Comparison of ENCODE assay signal across 12 mouse cellular contexts in the genomic region with DNA sequence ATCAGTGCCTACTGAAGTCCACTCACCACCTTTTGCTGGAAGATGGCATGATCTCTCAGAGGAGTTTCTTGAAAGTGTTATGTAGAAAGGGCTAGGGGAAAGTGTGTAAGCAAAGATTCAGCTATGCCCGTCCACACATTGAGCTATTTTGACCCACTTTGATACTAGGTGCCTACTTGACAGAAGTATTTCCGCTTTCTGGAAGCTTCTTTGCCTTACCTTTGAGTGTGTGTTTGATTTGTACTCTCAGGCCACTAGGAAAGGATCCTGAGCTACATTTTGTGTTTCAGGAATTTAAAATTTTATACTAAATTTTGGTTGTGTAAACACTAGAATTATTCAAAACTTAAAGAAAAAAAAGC.
DNase-seq lines count a peak whose midpoint lies in the region; ATAC-seq lines count a peak whose summit lies in the region.
"Had no signal": no experiment of that assay in that cellular context is flagged by ENCODE, and none has a peak within 500 bp of the region (broad histone marks: within the 10 kb centered on the region; RNA-seq: fewer than 3 reads in every experiment).

No protein-coding gene starts in this region.

- H3K27me3 ChIP-seq in kidney, embryonic 16.5 days (ENCODE audit: insufficient read depth, low read length): no peaks in the 10 kb centered on the region
- no peaks in the 10 kb centered on the region for H3K27me3 ChIP-seq in forebrain, embryonic 11.5 days (ENCODE audit: control insufficient read depth, insufficient read depth, low read length)
- H3K27me3 ChIP-seq in hindbrain, embryonic 16.5 days (replicated peaks; ENCODE audit: control insufficient read depth, insufficient read depth, low read length): no peaks in the 10 kb centered on the region
- no peaks in the 10 kb centered on the region for H3K27me3 ChIP-seq in midbrain, embryonic 16.5 days (ENCODE audit: control insufficient read depth, insufficient read depth, low read depth, low read length)
- no peaks in the 10 kb centered on the region for H3K27me3 ChIP-seq in liver, embryonic 11.5 days (replicated peaks; ENCODE audit: control insufficient read depth, insufficient read depth, low read length)

- ATAC-seq in kidney, embryonic 16.5 days (ENCODE audit: low FRiP score, low TSS enrichment): no peak
- ATAC-seq in forebrain, embryonic 11.5 days (replicated peaks; ENCODE audit: low FRiP score): no peak
- no peak for ATAC-seq in hindbrain, embryonic 16.5 days
- ATAC-seq in midbrain, embryonic 16.5 days: no peak
- no peak for ATAC-seq in liver, embryonic 11.5 days (replicated peaks; ENCODE audit: low FRiP score)
- ATAC-seq: activated CD4-positive, CD25-positive, alpha-beta regulatory T cell, adult 4 months had no signal

- no peak overlapping the region for H3K9ac ChIP-seq in kidney, embryonic 16.5 days (replicated peaks; ENCODE audit: low read length)
- H3K9ac ChIP-seq in forebrain, embryonic 11.5 days (ENCODE audit: low read length): no peak overlapping the region
- peak overlapping the region; percentile 35 for H3K9ac ChIP-seq in hindbrain, embryonic 16.5 days (ENCODE audit: low read depth, low read length)
- H3K9ac ChIP-seq in midbrain, embryonic 16.5 days (ENCODE audit: low read depth, low read length): peak overlapping the region; percentile 49; the same call in 1 of the 2 replicates
- no peak overlapping the region for H3K9ac ChIP-seq in liver, embryonic 11.5 days (ENCODE audit: low read depth, low read length)

- WGBS in kidney, embryonic 16.5 days: 51% methylated on average over 2 of the region's 2 CpGs
- WGBS in forebrain, embryonic 11.5 days: 60% methylated on average over 2 of the region's 2 CpGs
- 62% methylated on average over 2 of the region's 2 CpGs for WGBS in hindbrain, embryonic 16.5 days
- 53% methylated on average over 2 of the region's 2 CpGs for WGBS in midbrain, embryonic 16.5 days
- WGBS in liver, embryonic 11.5 days: 80% methylated on average over 2 of the region's 2 CpGs

- 0 out of 2 replicates have a peak, but pooled peaks cover 3% of the 10 kb centered on the region for H3K9me3 ChIP-seq in kidney, embryonic 16.5 days (ENCODE audit: low read length)
- no peaks in the 10 kb centered on the region for H3K9me3 ChIP-seq in forebrain, embryonic 11.5 days (ENCODE audit: control insufficient read depth, low read length)
- no peaks in the 10 kb centered on the region for H3K9me3 ChIP-seq in hindbrain, embryonic 16.5 days (ENCODE audit: control insufficient read depth, low read length)
- H3K9me3 ChIP-seq in midbrain, embryonic 16.5 days (replicated peaks; ENCODE audit: control insufficient read depth, low read length, poor library complexity, severe bottlenecking): no peaks in the 10 kb centered on the region
- H3K9me3 ChIP-seq in liver, embryonic 11.5 days (ENCODE audit: control insufficient read depth, low read length): no peaks in the 10 kb centered on the region
- H3K9me3 ChIP-seq: G1E had no signal

- H3K4me3 ChIP-seq in kidney, embryonic 16.5 days (ENCODE audit: low read length): no peak overlapping the region
- H3K4me3 ChIP-seq in forebrain, embryonic 11.5 days (ENCODE audit: low read depth, low read length): no peak overlapping the region
- H3K4me3 ChIP-seq in hindbrain, embryonic 16.5 days (ENCODE audit: low read length): no peak overlapping the region
- H3K4me3 ChIP-seq in midbrain, embryonic 16.5 days (ENCODE audit: low read depth, low read length): peak overlapping the region; percentile 21
- no peak overlapping the region for H3K4me3 ChIP-seq in liver, embryonic 11.5 days (ENCODE audit: low read depth, low read length)

- no peaks in the 10 kb centered on the region for H3K36me3 ChIP-seq in kidney, embryonic 16.5 days (ENCODE audit: insufficient read depth, low read length)
- no peaks in the 10 kb centered on the region for H3K36me3 ChIP-seq in forebrain, embryonic 11.5 days (ENCODE audit: control insufficient read depth, insufficient read depth, low read length)
- H3K36me3 ChIP-seq in hindbrain, embryonic 16.5 days (ENCODE audit: control insufficient read depth, insufficient read depth, low read length): no peaks in the 10 kb centered on the region
- H3K36me3 ChIP-seq in midbrain, embryonic 16.5 days (ENCODE audit: control insufficient read depth, insufficient read depth, low read length): no peaks in the 10 kb centered on the region
- no peaks in the 10 kb centered on the region for H3K36me3 ChIP-seq in liver, embryonic 11.5 days (ENCODE audit: control insufficient read depth, insufficient read depth, low read length)
- H3K36me3 ChIP-seq: G1E had no signal

- peak overlapping the region; percentile 92 for H3K27ac ChIP-seq in kidney, embryonic 16.5 days (ENCODE audit: low read length)
- H3K27ac ChIP-seq in forebrain, embryonic 11.5 days (ENCODE audit: low read depth, low read length): peak overlapping the region; percentile 63
- H3K27ac ChIP-seq in hindbrain, embryonic 16.5 days (ENCODE audit: low read depth, low read length): peak overlapping the region; percentile 82
- peak overlapping the region; percentile 82 for H3K27ac ChIP-seq in midbrain, embryonic 16.5 days (ENCODE audit: low read length)
- no peak overlapping the region for H3K27ac ChIP-seq in liver, embryonic 11.5 days (ENCODE audit: low read depth, low read length)

- peak overlapping the region; percentile 40 for H3K4me2 ChIP-seq in kidney, embryonic 16.5 days (replicated peaks; ENCODE audit: low read depth, low read length)
- H3K4me2 ChIP-seq in forebrain, embryonic 11.5 days (ENCODE audit: low read depth, low read length, severe bottlenecking): no peak overlapping the region
- H3K4me2 ChIP-seq in hindbrain, embryonic 16.5 days (ENCODE audit: low read length): peak overlapping the region; percentile 51
- peak overlapping the region; percentile 47 for H3K4me2 ChIP-seq in midbrain, embryonic 16.5 days (ENCODE audit: low read length)
- no peak overlapping the region for H3K4me2 ChIP-seq in liver, embryonic 11.5 days

- DNase-seq in kidney, adult 9 months: no peak
- no peak for DNase-seq in forebrain, embryonic 11.5 days (ENCODE audit: low spot score)
- DNase-seq in layer of hippocampus, postnatal 10 days (ENCODE audit: low spot score in 2 of 2): no peak
- no peak for DNase-seq in liver, embryonic 11.5 days (ENCODE audit: low spot score)
- DNase-seq in thymus, adult 18-20 months: no peak
- DNase-seq: heart, adult 11 months; right cerebral cortex, postnatal 25 days had no signal

- peaks cover 39% of the 10 kb centered on the region for H3K4me1 ChIP-seq in kidney, embryonic 16.5 days (ENCODE audit: insufficient read depth, low read length)
- H3K4me1 ChIP-seq in forebrain, embryonic 11.5 days (replicated peaks; ENCODE audit: control insufficient read depth, insufficient read depth, low read length): peaks cover 11% of the 10 kb centered on the region
- H3K4me1 ChIP-seq in hindbrain, embryonic 16.5 days (ENCODE audit: control insufficient read depth, insufficient read depth, low read depth, low read length): peaks cover 15% of the 10 kb centered on the region
- peaks cover 19% of the 10 kb centered on the region for H3K4me1 ChIP-seq in midbrain, embryonic 16.5 days (ENCODE audit: control insufficient read depth, insufficient read depth, low read length)
- H3K4me1 ChIP-seq in liver, embryonic 11.5 days (replicated peaks; ENCODE audit: control insufficient read depth, insufficient read depth, low read length): no peaks in the 10 kb centered on the region

Comparison
In these comparisons a context has a peak if more than half of its experiments do, and no peak if none do; other contexts are left out.
1. H3K4me2 ChIP-seq: peak in kidney, embryonic 16.5 days (single experiment), hindbrain, embryonic 16.5 days (single experiment) and midbrain, embryonic 16.5 days (single experiment); none in forebrain, embryonic 11.5 days (single experiment) and liver, embryonic 11.5 days (single experiment).
2. H3K9ac ChIP-seq: peak in hindbrain, embryonic 16.5 days (single experiment) and midbrain, embryonic 16.5 days (single experiment); none in kidney, embryonic 16.5 days (single experiment), forebrain, embryonic 11.5 days (single experiment) and liver, embryonic 11.5 days (single experiment).